Mouse (Mus musculus) urinary bladder, postnatal 4 days (tissue): ENCODE results near the gene Zfp970.
"Not testable (repeated sequence)": the region's sequence is repeated elsewhere in the genome, so short reads cannot be mapped to it uniquely, and the experiment has no call there.

Experiments used
- DNase-seq, 2 experiments: peaks; one replicate each; pipeline ENCODE4 v3.0.0; 2021 to 2022; ENCODE audit warnings: low spot score in 2 of 2

Zfp970 gene

DNA sequence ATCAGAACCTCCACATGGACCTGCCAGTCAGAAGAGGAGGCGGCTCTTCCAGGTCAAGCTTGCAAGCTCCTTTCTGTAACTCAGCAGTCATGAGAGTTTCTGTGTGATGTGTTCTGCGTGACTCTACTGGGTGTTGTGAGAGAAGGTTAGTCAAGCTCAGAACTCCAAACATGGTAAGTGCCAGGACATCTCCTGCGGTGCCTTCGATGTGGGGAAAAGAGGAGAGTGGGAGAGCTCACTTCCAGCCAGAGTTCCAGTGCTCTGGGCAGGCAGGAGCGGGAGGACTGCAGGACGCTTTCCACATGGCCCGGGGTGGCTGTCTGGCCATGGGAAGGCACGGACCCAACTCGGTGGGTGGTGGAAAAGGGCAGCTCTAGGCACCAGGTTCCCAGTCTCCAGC, at the start of gene Zfp970:
Gene Zfp970, plus strand, starts transcription at position 58 of the 400 bp plus-strand sequence.
- DNase-seq = peak in 1 of 2 experiments; percentile 59

DNA sequence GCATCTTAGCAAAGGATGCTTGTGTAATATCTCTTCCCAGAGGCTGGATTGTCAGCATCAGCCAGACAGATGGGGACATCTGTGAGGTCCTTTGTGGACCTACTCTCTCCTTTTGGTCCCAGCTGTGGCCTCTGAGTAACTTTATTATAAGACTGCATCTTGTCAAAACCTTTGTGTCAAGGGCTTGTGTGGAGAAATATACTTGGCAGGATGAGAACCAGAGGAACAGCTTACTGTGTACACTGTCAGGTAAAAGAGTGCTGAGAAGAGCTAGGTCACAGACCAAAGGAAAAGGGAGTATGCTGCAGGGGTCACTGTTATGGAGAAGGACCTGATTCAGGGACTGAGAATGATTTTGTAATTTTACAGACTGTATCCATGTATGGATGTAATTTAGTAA, 3.7 kb downstream of the Zfp970 start:
- not testable (repeated sequence) for DNase-seq

GRCm38 (mm10) chr2:177472261-177472660, 7.7 kb downstream of the Zfp970 start:
- not testable (repeated sequence) for DNase-seq

DNA sequence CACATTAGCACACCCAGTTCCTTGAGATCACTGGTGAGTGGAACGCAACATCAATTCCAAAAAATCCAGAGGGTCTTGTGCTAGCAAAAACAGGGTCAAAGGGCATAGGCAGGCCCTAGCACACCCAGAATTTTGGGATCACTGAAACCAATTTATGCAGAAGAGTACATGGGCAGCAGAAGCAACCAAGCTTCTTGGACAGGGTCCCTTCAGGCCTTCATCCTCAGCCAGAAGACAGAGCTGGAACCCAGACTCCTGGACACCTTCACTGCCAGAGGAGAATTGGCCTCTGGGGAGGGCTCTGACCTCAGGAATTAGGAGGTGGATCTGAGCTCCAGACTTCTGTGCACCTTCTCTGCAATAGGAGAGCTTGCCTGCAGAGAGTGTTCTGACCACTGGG, 17.4 kb downstream of the Zfp970 start:
- not testable (repeated sequence) for DNase-seq

- not testable (repeated sequence) for DNase-seq
Measured at GRCm38 (mm10) chr2:177483238-177483948, 18.9 kb downstream of the Zfp970 start.

GRCm38 (mm10) chr2:177498067-177498466, 33.5 kb downstream of the Zfp970 start, which contains the start of gene Gm14403:
TSS of gene Gm14403 (plus strand) at chr2:177498215.
- DNase-seq = not testable (repeated sequence)

DNA sequence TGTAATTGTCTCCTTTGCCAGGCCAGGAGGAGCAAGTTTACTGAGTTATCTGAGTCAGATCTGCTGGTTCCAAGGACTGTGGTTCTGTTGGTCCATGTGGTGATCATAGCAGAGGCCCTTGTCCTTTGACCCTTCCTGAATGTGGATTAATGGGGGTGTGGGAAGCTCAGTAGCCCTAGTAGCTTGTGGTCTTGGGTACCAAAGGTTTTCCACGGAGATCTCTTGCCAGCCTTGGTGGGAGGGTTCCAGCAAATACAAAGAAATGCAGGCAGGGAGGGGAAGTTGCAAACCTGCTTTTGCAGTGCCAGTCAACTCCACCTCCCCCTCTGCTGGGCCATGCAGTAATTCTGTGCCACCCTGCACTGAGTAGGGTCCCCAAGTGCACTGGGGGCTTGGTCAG, 34.6 kb downstream of the Zfp970 start:
- DNase-seq = not testable (repeated sequence)

GRCm38 (mm10) chr2:177505211-177505719, 40.7 kb downstream of the Zfp970 start:
- DNase-seq = not testable (repeated sequence)

DNA sequence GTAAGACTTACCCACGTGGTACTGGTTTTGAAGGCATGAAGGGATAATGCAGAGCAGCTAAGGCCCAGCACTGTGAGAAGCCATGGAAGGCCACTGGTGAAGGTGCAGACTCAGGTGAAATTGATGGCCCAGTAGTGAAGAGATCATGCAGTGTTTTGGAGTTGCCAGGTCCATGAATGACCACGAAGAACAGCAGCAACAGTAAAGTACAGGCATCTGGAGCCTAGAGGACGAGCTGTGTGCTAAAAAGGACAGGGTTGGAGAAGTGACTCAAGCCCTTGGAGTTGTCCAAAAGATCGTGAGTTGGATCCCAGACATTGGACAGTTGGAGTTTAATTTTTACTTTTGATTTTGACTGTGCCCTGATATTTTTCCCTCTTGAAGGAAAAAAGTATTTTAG, 46.8 kb downstream of the Zfp970 start:
- not testable (repeated sequence) for DNase-seq

DNA sequence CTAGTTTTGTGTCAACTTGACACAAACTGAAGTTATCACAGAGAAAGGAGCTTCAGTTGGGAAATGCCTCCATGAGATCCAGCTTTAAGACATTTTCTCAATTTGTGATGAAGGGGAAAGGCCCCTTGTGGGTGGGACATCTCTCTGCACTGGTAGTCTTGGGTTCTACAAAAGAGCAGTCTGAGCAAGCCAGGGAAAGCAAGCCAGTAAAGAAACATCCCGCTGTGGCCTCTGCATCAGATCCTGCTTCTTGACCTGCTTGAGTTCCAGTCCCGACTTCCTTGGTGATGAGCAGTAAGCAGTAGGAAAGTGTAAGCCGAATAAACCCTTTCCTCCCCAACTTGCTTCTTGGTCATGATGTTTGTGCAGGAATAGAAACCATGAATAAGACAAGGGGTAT, 47.4 kb downstream of the Zfp970 start:
- not testable (repeated sequence) for DNase-seq

- not testable (repeated sequence) for DNase-seq
Measured at GRCm38 (mm10) chr2:177513991-177514479, 49.5 kb downstream of the Zfp970 start.

DNA sequence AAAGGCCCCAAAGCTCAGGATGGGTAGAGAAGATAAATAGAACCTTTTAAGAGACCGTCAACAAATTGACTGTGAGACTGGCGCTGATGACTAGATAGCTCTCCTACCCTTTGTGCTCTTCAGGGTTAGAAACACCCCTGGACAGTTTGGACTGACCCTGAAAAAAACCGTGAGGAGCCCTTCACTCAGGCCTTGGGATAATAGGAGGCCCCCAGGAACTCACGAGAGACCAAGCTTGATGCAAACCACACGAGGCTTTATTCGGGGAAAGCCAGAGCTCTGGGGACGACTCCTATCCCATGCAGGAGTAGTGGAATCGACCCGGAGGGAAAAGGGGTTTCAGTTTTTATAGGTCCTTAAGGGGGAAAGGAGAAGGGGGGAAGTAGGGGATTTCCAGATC, 53.2 kb downstream of the Zfp970 start:
- DNase-seq = peak in 1 of 2 experiments; percentile 64

GRCm38 (mm10) chr2:177518354-177518753, 53.8 kb downstream of the Zfp970 start:
- peak in 1 of 2 experiments; percentile 65 for DNase-seq

GRCm38 (mm10) chr2:177518960-177519359, 54.4 kb downstream of the Zfp970 start:
- not testable (repeated sequence) for DNase-seq

GRCm38 (mm10) chr2:177520035-177520434, 55.5 kb downstream of the Zfp970 start:
- DNase-seq = peak in 1 of 2 experiments; percentile 65

GRCm38 (mm10) chr2:177523061-177523460, 58.5 kb downstream of the Zfp970 start:
- no peak for DNase-seq

DNA sequence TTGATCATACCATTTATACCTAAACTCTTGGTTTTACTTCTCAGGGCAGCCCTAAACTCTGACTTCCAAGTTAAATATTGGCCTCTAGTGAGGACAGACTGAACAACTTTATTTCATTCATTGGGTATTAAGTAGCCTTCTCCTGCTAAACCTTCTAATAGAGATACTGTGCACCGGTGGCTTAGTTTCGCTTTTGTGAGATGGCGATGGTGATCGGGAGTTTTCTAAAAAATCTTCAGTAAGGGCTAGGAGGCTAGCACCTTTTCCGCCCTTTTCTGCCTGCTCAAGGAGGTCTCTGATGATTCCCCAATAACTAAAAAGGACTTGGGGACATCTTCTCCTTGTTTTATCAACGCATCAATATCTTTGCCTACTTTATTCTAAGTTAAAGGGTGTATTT, 59.1 kb downstream of the Zfp970 start:
- DNase-seq = not testable (repeated sequence)

DNA sequence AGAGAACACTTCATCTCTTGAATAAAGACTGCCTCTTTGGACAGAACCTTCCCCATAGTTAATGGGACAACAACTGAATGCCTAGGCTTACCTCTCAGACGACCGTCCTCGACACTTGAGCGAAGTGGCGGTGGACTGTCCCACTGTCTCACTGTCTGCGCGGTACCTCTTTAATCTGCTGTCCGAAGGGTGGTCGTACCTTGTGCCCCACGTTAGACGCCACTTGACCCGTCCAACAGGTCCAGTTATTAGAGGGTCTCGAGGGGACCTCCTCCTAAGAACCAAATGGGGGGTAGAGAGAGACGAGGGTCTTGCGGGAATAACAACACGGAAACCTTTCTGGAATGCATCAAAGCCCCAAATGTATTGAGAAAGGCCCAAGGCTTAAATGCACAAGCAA, 59.6 kb downstream of the Zfp970 start:
- DNase-seq = not testable (repeated sequence)
